Mouse (Mus musculus): ENCODE measurements around the gene Spsb3. TPM values are rescaled to one million over a fixed set of nuclear protein-coding genes. Genes with fewer than 3 reads are reported as not detected.

Spsb3 gene
- polyA plus RNA-seq, 1 experiment from 2014 or later = 90.5 TPM

DNA sequence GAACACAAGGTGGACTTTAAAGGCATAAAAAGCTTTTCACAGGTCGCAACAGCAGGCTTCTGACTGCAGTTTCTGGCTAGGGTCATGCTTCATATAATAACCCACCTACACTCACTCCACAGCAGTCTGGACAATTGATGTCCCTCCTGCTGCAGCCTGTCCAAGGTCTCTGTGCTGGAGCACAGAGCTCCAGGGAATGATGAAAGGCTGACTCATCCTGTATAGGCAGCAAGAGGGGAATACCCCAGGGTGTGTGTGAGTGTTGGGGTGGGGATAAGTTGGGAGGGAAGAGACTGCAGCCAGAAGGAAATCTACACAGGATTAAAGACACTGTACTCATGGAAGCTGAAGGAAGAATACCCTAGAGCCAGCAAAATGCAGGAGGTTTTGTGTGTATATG lies 43.1 kb downstream of the Spsb3 start:
- Histone ChIP-seq H3K9ac (ENCODE audit: low read depth, low read length) (no peak overlapping the region), H3K4me3 (ENCODE audit: low read depth, low read length) (no peak overlapping the region), H3K4me2 (ENCODE audit: low read length) (no peak overlapping the region), H3K9me3 (replicated peaks; ENCODE audit: control insufficient read depth, low read length, poor library complexity, severe bottlenecking) (no peaks in the 10 kb centered on the region), H3K27me3 (ENCODE audit: control insufficient read depth, insufficient read depth, low read depth, low read length) (no peaks in the 10 kb centered on the region), H3K4me1 (ENCODE audit: control insufficient read depth, insufficient read depth, low read length) (peaks cover 15% of the 10 kb centered on the region), H3K27ac (ENCODE audit: low read length) (no peak overlapping the region), H3K36me3 (ENCODE audit: control insufficient read depth, insufficient read depth, low read length) (peaks cover 23% of the 10 kb centered on the region)
- ATAC-seq = no peak
- 78% methylated on average over 1 of the region's 1 CpGs for WGBS

DNA sequence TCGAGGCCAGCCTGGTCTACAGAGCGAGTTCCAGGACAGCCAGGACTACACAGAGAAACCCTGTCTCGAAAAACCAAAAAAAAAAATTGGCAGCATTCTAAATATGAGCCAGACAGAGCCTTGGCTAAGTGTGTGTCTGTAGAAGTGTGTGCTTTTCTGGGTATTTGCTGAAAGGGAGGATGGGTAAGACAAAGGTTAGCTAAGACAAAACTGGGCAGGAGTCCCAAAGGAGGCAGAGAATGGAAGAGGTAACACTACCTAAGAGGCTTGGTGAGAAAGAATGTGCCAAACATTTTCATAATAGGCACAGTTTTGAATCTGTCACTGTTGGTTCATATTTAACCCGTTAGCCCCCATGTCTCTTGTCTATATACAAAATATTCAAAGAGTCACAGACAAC lies 46.0 kb downstream of the Spsb3 start:
- H3K4me1 ChIP-seq (ENCODE audit: control insufficient read depth, insufficient read depth, low read length) = peaks cover 30% of the 10 kb centered on the region
- no peaks in the 10 kb centered on the region for H3K9me3 ChIP-seq (replicated peaks; ENCODE audit: control insufficient read depth, low read length, poor library complexity, severe bottlenecking)
- no peak overlapping the region for H3K4me3 ChIP-seq (ENCODE audit: low read depth, low read length)
- no peak for ATAC-seq
- no peak overlapping the region for H3K27ac ChIP-seq (ENCODE audit: low read length)
- no peaks in the 10 kb centered on the region for H3K27me3 ChIP-seq (ENCODE audit: control insufficient read depth, insufficient read depth, low read depth, low read length)
- 96% methylated on average over 4 of the region's 4 CpGs for WGBS
- no peak overlapping the region for H3K9ac ChIP-seq (ENCODE audit: low read depth, low read length)
- H3K36me3 ChIP-seq (ENCODE audit: control insufficient read depth, insufficient read depth, low read length) = peaks cover 7% of the 10 kb centered on the region
- H3K4me2 ChIP-seq (ENCODE audit: low read length) = no peak overlapping the region

DNA sequence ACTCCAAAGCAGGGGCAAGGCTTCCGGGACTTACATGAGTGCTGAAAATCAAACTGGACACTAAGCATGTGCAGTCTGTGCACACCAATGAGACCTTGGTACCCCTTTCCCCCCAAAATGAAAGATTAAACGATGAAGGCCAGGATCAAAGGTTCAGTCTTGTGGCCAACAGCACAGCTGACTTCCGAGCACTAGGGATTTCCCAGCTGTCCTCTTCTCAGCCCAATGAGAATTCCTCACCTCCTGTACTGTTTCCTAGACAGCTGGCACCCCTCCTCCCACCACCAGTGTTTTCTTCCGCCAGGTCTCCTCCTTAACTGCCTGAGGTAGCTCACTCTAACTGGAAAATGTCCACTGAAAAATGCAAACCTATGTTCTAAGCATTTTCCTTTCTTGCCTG lies 46.7 kb downstream of the Spsb3 start:
- H3K36me3 ChIP-seq (ENCODE audit: control insufficient read depth, insufficient read depth, low read length) = 0 out of 2 replicates have a peak, but pooled peaks cover 4% of the 10 kb centered on the region
- H3K27ac ChIP-seq (ENCODE audit: low read length) = no peak overlapping the region
- 76% methylated on average over 4 of the region's 4 CpGs for WGBS
- H3K9ac ChIP-seq (ENCODE audit: low read depth, low read length) = no peak overlapping the region
- H3K4me2 ChIP-seq (ENCODE audit: low read length) = no peak overlapping the region
- no peak for ATAC-seq
- H3K9me3 ChIP-seq (replicated peaks; ENCODE audit: control insufficient read depth, low read length, poor library complexity, severe bottlenecking) = no peaks in the 10 kb centered on the region
- H3K27me3 ChIP-seq (ENCODE audit: control insufficient read depth, insufficient read depth, low read depth, low read length) = no peaks in the 10 kb centered on the region
- no peak overlapping the region for H3K4me3 ChIP-seq (ENCODE audit: low read depth, low read length)
- H3K4me1 ChIP-seq (ENCODE audit: control insufficient read depth, insufficient read depth, low read length) = peaks cover 30% of the 10 kb centered on the region

DNA sequence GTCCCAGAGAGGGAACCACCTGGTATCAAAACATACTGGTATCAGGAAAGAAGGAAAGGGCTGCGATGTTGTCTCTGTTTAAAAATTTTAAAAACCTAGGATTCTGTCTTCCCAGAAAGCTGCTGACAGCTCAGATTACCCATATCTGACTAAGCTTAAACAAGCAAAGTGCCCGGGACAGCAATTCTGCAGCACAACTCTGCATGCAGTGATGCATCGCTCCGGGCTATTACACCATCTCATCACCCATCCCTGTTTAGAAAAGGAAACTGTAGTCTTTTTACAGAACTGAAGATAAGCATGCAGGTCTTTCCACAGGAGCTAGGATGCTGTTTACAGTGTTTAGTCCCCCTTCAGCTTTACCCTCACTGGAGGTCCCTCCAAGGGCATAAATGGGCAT lies 48.5 kb downstream of the Spsb3 start:
- no peaks in the 10 kb centered on the region for H3K9me3 ChIP-seq (replicated peaks; ENCODE audit: control insufficient read depth, low read length, poor library complexity, severe bottlenecking)
- H3K27ac ChIP-seq (ENCODE audit: low read length) = no peak overlapping the region
- peaks cover 30% of the 10 kb centered on the region for H3K4me1 ChIP-seq (ENCODE audit: control insufficient read depth, insufficient read depth, low read length)
- peak overlapping the region; percentile 84 for H3K9ac ChIP-seq (ENCODE audit: low read depth, low read length)
- H3K36me3 ChIP-seq (ENCODE audit: control insufficient read depth, insufficient read depth, low read length) = no peaks in the 10 kb centered on the region
- peak overlapping the region; percentile 84; the same call in 1 of the 2 replicates for H3K4me3 ChIP-seq (ENCODE audit: low read depth, low read length)
- WGBS = 94% methylated on average over 4 of the region's 4 CpGs
- ATAC-seq = no peak
- H3K27me3 ChIP-seq (ENCODE audit: control insufficient read depth, insufficient read depth, low read depth, low read length) = no peaks in the 10 kb centered on the region
- peak overlapping the region; percentile 73 for H3K4me2 ChIP-seq (ENCODE audit: low read length)

DNA sequence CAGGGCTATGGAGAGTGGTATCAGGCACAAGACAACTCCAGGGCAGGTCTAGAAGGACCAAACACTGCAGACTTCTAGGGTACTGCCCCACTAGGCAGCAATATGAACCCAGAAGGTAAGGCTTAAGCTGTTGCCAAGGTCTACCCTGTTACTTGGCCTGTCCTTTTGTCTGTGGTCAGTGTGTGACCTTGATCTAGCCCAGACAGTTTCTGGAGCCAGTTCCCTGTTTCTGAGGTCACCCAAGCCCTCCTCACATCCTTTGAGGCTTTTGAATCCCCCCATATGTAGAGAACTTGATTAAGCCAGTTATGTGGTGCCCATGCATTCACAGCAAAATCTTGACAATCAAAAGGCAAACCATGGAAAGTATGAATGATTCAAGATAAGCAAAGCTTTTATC lies 49.2 kb downstream of the Spsb3 start:
- H3K27ac ChIP-seq (ENCODE audit: low read length) = no peak overlapping the region
- no peak for ATAC-seq
- peak overlapping the region; percentile 84 for H3K4me3 ChIP-seq (ENCODE audit: low read depth, low read length)
- H3K9me3 ChIP-seq (replicated peaks; ENCODE audit: control insufficient read depth, low read length, poor library complexity, severe bottlenecking) = no peaks in the 10 kb centered on the region
- peak overlapping the region; percentile 84 for H3K9ac ChIP-seq (ENCODE audit: low read depth, low read length)
- H3K4me1 ChIP-seq (ENCODE audit: control insufficient read depth, insufficient read depth, low read length) = peaks cover 30% of the 10 kb centered on the region
- peak overlapping the region; percentile 73 for H3K4me2 ChIP-seq (ENCODE audit: low read length)
- no peaks in the 10 kb centered on the region for H3K36me3 ChIP-seq (ENCODE audit: control insufficient read depth, insufficient read depth, low read length)
- no peaks in the 10 kb centered on the region for H3K27me3 ChIP-seq (ENCODE audit: control insufficient read depth, insufficient read depth, low read depth, low read length)

DNA sequence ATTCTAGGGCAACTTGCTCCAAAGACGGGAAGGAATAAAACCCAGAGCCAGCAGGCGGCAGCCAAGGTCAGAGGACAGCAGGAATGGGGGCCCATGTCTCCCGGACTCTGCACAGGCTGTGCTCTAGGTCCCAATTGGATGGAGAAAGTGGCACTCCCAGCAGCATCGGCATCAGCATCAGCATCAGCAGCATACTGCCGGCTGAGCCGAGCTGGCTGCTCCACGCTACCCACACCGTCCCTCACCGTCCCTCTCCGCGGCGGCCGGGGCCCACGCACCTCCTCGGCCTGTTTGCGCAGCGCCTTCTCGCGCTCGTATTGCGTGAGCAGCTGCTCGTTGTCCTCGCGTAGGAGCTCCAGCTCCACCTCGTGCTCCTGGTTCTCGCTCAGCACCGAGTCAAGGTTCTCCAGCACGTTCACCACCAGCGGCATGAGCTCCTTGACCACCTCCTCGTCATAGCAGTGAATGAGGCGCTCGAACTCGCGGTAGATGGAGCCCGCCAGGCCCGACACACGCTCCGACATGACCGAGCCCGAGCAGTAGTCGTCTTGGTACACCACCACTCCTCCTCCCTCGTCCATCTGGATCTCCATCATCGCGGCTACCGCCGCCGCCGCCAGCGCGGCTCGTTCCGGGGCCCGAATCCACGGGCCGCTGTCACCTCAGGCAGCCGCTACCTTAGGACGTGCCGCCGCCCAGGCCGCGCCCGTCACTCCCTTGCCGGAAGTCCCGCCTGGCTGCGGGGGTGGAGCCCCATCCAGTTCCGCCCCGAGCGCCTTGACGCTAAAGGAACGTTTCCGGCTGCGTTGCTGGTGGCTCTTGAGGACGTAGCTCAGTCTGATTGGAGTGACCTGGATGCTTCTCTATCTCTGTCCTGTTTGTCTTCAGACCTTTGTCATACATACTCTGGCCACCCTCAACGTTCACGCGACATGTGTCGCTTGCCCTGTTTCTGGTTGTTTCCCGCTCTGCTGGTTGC lies 50.1 kb downstream of the Spsb3 start, which contains the start of gene Mapk8ip3:
Mapk8ip3 (minus strand) TSS at position 719 of the 979 bp plus-strand sequence.
- Histone ChIP-seq H3K4me2 (ENCODE audit: low read length) (peak within 1 kb of the TSS; percentile 73), H3K27ac (ENCODE audit: low read length) (peak within 1 kb of the TSS; percentile 95), H3K27me3 (ENCODE audit: control insufficient read depth, insufficient read depth, low read depth, low read length) (no peaks in the 10 kb centered on the region), H3K4me1 (ENCODE audit: control insufficient read depth, insufficient read depth, low read length) (peaks cover 30% of the 10 kb centered on the region), H3K4me3 (ENCODE audit: low read depth, low read length) (peak within 1 kb of the TSS; percentile 84), H3K36me3 (ENCODE audit: control insufficient read depth, insufficient read depth, low read length) (no peaks in the 10 kb centered on the region), H3K9ac (ENCODE audit: low read depth, low read length) (peak within 1 kb of the TSS; percentile 84), H3K9me3 (replicated peaks; ENCODE audit: control insufficient read depth, low read length, poor library complexity, severe bottlenecking) (no peaks in the 10 kb centered on the region)
- peak; percentile 99 for ATAC-seq
- under 1% methylated on average over 67 of the region's 78 CpGs for WGBS

DNA sequence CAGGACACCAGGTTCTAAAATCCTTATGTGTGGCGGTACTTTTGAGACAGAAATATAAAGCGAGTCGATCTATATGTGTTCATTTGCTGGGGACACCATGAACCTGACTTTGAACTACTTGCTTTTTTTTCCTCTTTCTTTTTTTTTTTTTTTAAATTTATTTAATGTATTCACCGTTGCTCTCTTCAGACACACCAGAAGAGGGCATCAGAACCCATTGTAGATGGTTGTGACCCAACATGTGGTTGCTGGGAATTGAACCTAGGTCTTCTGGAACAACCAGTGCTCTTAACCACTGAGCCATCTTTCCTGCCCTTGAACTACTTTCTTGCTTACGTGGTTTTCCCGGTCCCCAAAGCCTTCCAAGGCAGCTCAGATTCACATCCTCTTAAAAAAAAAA lies 50.8 kb downstream of the Spsb3 start:
- ATAC-seq = no peak
- Histone ChIP-seq H3K4me3 (ENCODE audit: low read depth, low read length) (peak overlapping the region; percentile 84), H3K9ac (ENCODE audit: low read depth, low read length) (peak overlapping the region; percentile 84), H3K4me1 (ENCODE audit: control insufficient read depth, insufficient read depth, low read length) (peaks cover 30% of the 10 kb centered on the region), H3K27ac (ENCODE audit: low read length) (peak overlapping the region; percentile 95), H3K9me3 (replicated peaks; ENCODE audit: control insufficient read depth, low read length, poor library complexity, severe bottlenecking) (no peaks in the 10 kb centered on the region), H3K36me3 (ENCODE audit: control insufficient read depth, insufficient read depth, low read length) (no peaks in the 10 kb centered on the region), H3K4me2 (ENCODE audit: low read length) (peak overlapping the region; percentile 73), H3K27me3 (ENCODE audit: control insufficient read depth, insufficient read depth, low read depth, low read length) (no peaks in the 10 kb centered on the region)
- 48% methylated on average over 6 of the region's 6 CpGs for WGBS

Other genes with a start within 250 kb of the Spsb3 start
- gene Slc9a3r2, start 236.3 kb upstream of the Spsb3 start, polyA plus RNA-seq (2015; fragmentation: Nextera tagmentation; extraction: Ambion mirVana) = 43.3 and 43.7 TPM in 2 replicates
- gene Npw, start 228.2 kb upstream of the Spsb3 start, polyA plus RNA-seq (2015; fragmentation: Nextera tagmentation; extraction: Ambion mirVana) = 0.36 and 0.90 TPM in 2 replicates
- 19.7 and 20.3 TPM in 2 replicates for gene Zfp598, start 217.0 kb upstream of the Spsb3 start, polyA plus RNA-seq (2015; fragmentation: Nextera tagmentation; extraction: Ambion mirVana)
- 266 and 303 TPM in 2 replicates for gene Syngr3, start 196.7 kb upstream of the Spsb3 start, polyA plus RNA-seq (2015; fragmentation: Nextera tagmentation; extraction: Ambion mirVana)
- gene Gfer, start 190.5 kb upstream of the Spsb3 start, polyA plus RNA-seq (2015; fragmentation: Nextera tagmentation; extraction: Ambion mirVana) = 33.7 and 40.8 TPM in 2 replicates
- gene Noxo1, start 190.4 kb upstream of the Spsb3 start, polyA plus RNA-seq (2015; fragmentation: Nextera tagmentation; extraction: Ambion mirVana) = 1.9 and 2.2 TPM in 2 replicates
- gene Tbl3, start 179.0 kb upstream of the Spsb3 start, polyA plus RNA-seq (2015; fragmentation: Nextera tagmentation; extraction: Ambion mirVana) = 61.8 and 69.2 TPM in 2 replicates
- 0.28 TPM in 1 of 2 replicates, not detected in the other for gene Rnf151, start 168.6 kb upstream of the Spsb3 start, polyA plus RNA-seq (2015; fragmentation: Nextera tagmentation; extraction: Ambion mirVana)
- 657 and 682 TPM in 2 replicates for gene Rps2, start 168.5 kb upstream of the Spsb3 start, polyA plus RNA-seq (2015; fragmentation: Nextera tagmentation; extraction: Ambion mirVana)
- 264 and 289 TPM in 2 replicates for gene Ndufb10, start 162.2 kb upstream of the Spsb3 start, polyA plus RNA-seq (2015; fragmentation: Nextera tagmentation; extraction: Ambion mirVana)
- not detected in 2 replicates for gene Rpl3l, start 158.8 kb upstream of the Spsb3 start, polyA plus RNA-seq (2015; fragmentation: Nextera tagmentation; extraction: Ambion mirVana)
- 14.9 and 17.5 TPM in 2 replicates for gene Msrb1, start 150.0 kb upstream of the Spsb3 start, polyA plus RNA-seq (2015; fragmentation: Nextera tagmentation; extraction: Ambion mirVana)
- gene Hs3st6, start 133.7 kb upstream of the Spsb3 start, polyA plus RNA-seq (2015; fragmentation: Nextera tagmentation; extraction: Ambion mirVana) = not detected in 2 replicates
- gene Meiob, start 82.4 kb upstream of the Spsb3 start, polyA plus RNA-seq (2015; fragmentation: Nextera tagmentation; extraction: Ambion mirVana) = not detected in 2 replicates
- 62.9 and 72.2 TPM in 2 replicates for gene Hagh, start 46.5 kb upstream of the Spsb3 start, polyA plus RNA-seq (2015; fragmentation: Nextera tagmentation; extraction: Ambion mirVana)
- gene Fahd1, start 36.3 kb upstream of the Spsb3 start, polyA plus RNA-seq (2015; fragmentation: Nextera tagmentation; extraction: Ambion mirVana) = 19.6 and 20.2 TPM in 2 replicates
- not detected in 2 replicates for gene Igfals, start 20.6 kb upstream of the Spsb3 start, polyA plus RNA-seq (2015; fragmentation: Nextera tagmentation; extraction: Ambion mirVana)
- 54.3 and 54.7 TPM in 2 replicates for gene Nubp2, start 294 bp upstream of the Spsb3 start, polyA plus RNA-seq (2015; fragmentation: Nextera tagmentation; extraction: Ambion mirVana)
- 28.6 and 28.8 TPM in 2 replicates for gene Eme2, start 8.4 kb downstream of the Spsb3 start, polyA plus RNA-seq (2015; fragmentation: Nextera tagmentation; extraction: Ambion mirVana)
- gene Mrps34, start 8.5 kb downstream of the Spsb3 start, polyA plus RNA-seq (2015; fragmentation: Nextera tagmentation; extraction: Ambion mirVana) = 72.9 and 77.2 TPM in 2 replicates
- gene Nme3, start 9.9 kb downstream of the Spsb3 start, polyA plus RNA-seq (2015; fragmentation: Nextera tagmentation; extraction: Ambion mirVana) = 79.7 and 88.6 TPM in 2 replicates
- 100 and 104 TPM in 2 replicates for gene Mapk8ip3, start 50.3 kb downstream of the Spsb3 start, polyA plus RNA-seq (2015; fragmentation: Nextera tagmentation; extraction: Ambion mirVana)
- 86.2 and 100 TPM in 2 replicates for gene Jpt2, start 74.0 kb downstream of the Spsb3 start, polyA plus RNA-seq (2015; fragmentation: Nextera tagmentation; extraction: Ambion mirVana)
- gene Cramp1l, start 129.1 kb downstream of the Spsb3 start, polyA plus RNA-seq (2015; fragmentation: Nextera tagmentation; extraction: Ambion mirVana) = 4.6 and 5.3 TPM in 2 replicates
- 18.8 and 20.1 TPM in 2 replicates for gene Ift140, start 129.4 kb downstream of the Spsb3 start, polyA plus RNA-seq (2015; fragmentation: Nextera tagmentation; extraction: Ambion mirVana)
- 10.3 and 11.1 TPM in 2 replicates for gene Tmem204, start 196.9 kb downstream of the Spsb3 start, polyA plus RNA-seq (2015; fragmentation: Nextera tagmentation; extraction: Ambion mirVana)
- gene Telo2, start 229.3 kb downstream of the Spsb3 start, polyA plus RNA-seq (2015; fragmentation: Nextera tagmentation; extraction: Ambion mirVana) = 51.9 and 53.4 TPM in 2 replicates
- 0.38 TPM in 1 of 2 replicates, not detected in the other for gene Ptx4, start 234.1 kb downstream of the Spsb3 start, polyA plus RNA-seq (2015; fragmentation: Nextera tagmentation; extraction: Ambion mirVana)
- gene Clcn7, start 246.7 kb downstream of the Spsb3 start, polyA plus RNA-seq (2015; fragmentation: Nextera tagmentation; extraction: Ambion mirVana) = 33.6 and 36.1 TPM in 2 replicates

Measured in midbrain, embryonic 16.5 days (tissue).